Mouse (Mus musculus) G1E (cell line): ENCODE data around the gene Marveld3. TPM values are rescaled to one million over a fixed set of nuclear protein-coding genes. Genes with fewer than 3 reads are reported as not detected.

Experiments
- ATAC-seq: 2 replicates; pipeline ENCODE4 v1.8.0; 2016; ENCODE audit warnings: mild to moderate bottlenecking; ENCODE audit not compliant: insufficient number of reproducible peaks, poor library complexity, low FRiP score, severe bottlenecking; ENCODE audit errors: extremely low read depth
- DNase-seq: peaks from one replicate; pipeline ENCODE4 v3.0.0; 2012; ENCODE audit warnings: low spot score
- H3K27me3 ChIP-seq: 2 replicates; pipeline ENCODE4 v1.6.1; 2012; ENCODE audit warnings: mild to moderate bottlenecking, low read length, inconsistent platforms; ENCODE audit not compliant: insufficient read depth
- H3K36me3 ChIP-seq: replicated peaks from 2 replicates; pipeline ENCODE3; 2012; ENCODE audit warnings: mild to moderate bottlenecking, inconsistent platforms
- H3K4me1 ChIP-seq: 2 replicates; pipeline ENCODE4 v1.6.1; 2012; ENCODE audit warnings: low read depth, low read length, inconsistent platforms, mixed read lengths; ENCODE audit not compliant: insufficient read depth
- H3K4me3 ChIP-seq: 2 replicates; pipeline ENCODE4 v1.5.1; 2012; ENCODE audit warnings: low read depth, mild to moderate bottlenecking, inconsistent platforms, low read length, moderate library complexity, mixed read lengths
- H3K9me3 ChIP-seq: replicated peaks from 2 replicates; pipeline ENCODE4 v1.6.1; 2012; ENCODE audit warnings: inconsistent platforms
- CTCF ChIP-seq: IDR thresholded peaks from 2 replicates; pipeline ENCODE4 v1.5.1; 2012; ENCODE audit warnings: low read depth, low read length, inconsistent platforms, mixed read lengths
- GATA1 ChIP-seq: IDR thresholded peaks from 2 replicates; pipeline ENCODE4 v1.6.1; 2012; ENCODE audit warnings: borderline replicate concordance, low read length, inconsistent platforms, mixed read lengths
- GATA2 ChIP-seq: IDR thresholded peaks from 2 replicates; pipeline ENCODE4 v1.6.1; 2012; ENCODE audit warnings: low read depth, low read length, inconsistent platforms, borderline replicate concordance
- POLR2AphosphoS5 ChIP-seq: IDR thresholded peaks from 2 replicates; pipeline ENCODE4 v1.6.1; 2012; ENCODE audit warnings: low read depth, low read length, inconsistent platforms; ENCODE audit not compliant: insufficient replicate concordance
- TAL1 ChIP-seq: conservative IDR thresholded peaks from 2 replicates; pipeline ENCODE4 v1.6.1; 2012; ENCODE audit warnings: low read depth, low read length, inconsistent platforms, mixed read lengths
- polyA plus RNA-seq: library from polyadenylated mRNA; stranded (reverse); fragments of >175 nt; gene quantifications from 2 replicates; pipeline ENCODE4 v1.2.3, GENCODE M21; 2012
- total RNA-seq, 2 experiments: library from RNA; stranded (forward) in 1 of 2; stranded (reverse) in 1 of 2; fragments of 200-1000 nt in 1 of 2; fragments of >200 nt in 1 of 2; fragmentation: Nextera tagmentation in 1 of 2; gene quantifications; 2 replicates each; pipeline ENCODE4 v1.2.3; 2014 to 2017

Marveld3 gene
- total and polyA plus RNA-seq, 3 experiments, result 0.16 TPM; not detected in 2

GRCm38 (mm10) chr8:109958036-109958655 lies 3.9 kb downstream of the Marveld3 start:
- Histone ChIP-seq H3K4me3 (no peak overlapping the region), H3K9me3 (no peaks in the 10 kb centered on the region), H3K27me3 (peaks cover under 1% of the 10 kb centered on the region; the same call in 1 of the 2 replicates), H3K36me3 (no peaks in the 10 kb centered on the region), H3K4me1 (peaks cover 12% of the 10 kb centered on the region)
- TF ChIP-seq GATA1, result no peak
- no peak for TF ChIP-seq CTCF
- no peak for TF ChIP-seq POLR2AphosphoS5
- TF ChIP-seq TAL1, result no peak
- no peak for TF ChIP-seq GATA2
- DNase-seq (no peak), ATAC-seq (no peak)

DNA sequence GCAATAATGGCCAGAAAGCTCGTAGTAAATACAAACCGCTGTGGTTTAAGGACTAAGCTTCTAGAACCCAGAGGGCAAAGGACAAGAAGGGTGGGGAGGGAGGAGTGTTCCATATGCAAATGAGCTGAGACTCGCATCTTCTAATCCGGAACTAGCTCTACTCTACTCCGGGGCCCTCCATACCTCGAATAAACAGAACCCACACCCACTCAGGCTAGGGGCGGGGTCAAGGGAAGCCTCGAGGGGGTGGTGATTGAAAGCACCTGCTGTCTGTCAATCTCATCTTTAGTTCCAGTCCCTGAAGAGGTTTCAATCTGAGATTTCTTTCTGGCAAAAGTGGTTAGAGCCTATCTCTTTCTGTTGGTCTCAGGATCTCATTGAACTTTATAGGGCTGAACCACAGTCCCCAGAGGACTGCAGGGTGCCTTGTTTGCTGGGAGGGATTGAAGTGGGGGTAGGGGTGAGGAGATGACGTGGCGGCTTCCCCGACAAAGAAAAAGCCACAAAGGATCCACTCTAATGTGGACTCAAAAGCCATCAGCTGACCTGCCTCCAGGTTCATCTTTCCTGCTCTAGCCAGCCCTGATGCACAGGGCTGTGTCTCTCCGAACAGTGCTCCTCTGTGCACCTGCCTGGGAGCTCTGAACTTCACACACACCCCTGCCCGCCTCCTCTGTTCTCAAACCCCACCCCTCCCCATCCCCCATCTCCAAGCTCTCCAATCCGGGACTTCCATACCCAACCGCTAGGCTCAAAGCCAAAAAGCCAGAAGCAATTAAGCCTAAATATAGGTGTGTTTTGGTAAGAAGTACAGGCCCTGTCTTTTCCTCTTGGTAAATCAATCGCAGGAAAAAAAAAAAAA lies 4.6 kb downstream of the Marveld3 start:
- Histone ChIP-seq H3K36me3 (no peaks in the 10 kb centered on the region), H3K9me3 (no peaks in the 10 kb centered on the region), H3K4me3 (no peak overlapping the region), H3K27me3 (peaks cover 2% of the 10 kb centered on the region; the same call in 1 of the 2 replicates), H3K4me1 (peaks cover 12% of the 10 kb centered on the region)
- TF ChIP-seq CTCF (no peak), POLR2AphosphoS5 (no peak), TAL1 (no peak)
- ATAC-seq (peak; percentile 82), DNase-seq (peak; percentile 22)

DNA sequence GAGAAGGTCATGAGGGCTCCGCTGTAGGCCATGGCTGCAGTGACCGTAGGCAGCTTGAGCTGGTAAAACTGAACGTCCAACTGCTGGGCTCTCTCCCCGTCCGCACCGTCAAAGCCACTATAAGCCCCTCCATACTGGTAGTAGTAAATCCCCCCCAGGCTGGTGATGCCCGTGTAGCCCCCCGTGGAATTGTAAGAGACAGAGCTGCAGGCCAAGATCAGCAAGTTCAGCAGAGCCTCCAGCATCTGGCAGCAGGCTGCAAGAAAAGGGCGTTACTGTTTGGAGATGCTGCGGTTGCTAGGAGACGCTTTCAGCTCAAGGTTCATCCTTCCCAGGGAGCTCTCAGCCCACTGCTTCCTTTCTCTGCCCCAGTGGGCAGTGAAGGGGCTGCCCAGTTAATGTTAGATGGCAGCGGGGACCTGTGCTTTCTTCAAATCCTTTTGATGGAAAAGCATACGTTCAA lies 7.5 kb downstream of the Marveld3 start:
- H3K27me3 ChIP-seq, result peaks cover 4% of the 10 kb centered on the region; the same call in 1 of the 2 replicates
- no peak for ATAC-seq
- no peaks in the 10 kb centered on the region for H3K36me3 ChIP-seq

DNA sequence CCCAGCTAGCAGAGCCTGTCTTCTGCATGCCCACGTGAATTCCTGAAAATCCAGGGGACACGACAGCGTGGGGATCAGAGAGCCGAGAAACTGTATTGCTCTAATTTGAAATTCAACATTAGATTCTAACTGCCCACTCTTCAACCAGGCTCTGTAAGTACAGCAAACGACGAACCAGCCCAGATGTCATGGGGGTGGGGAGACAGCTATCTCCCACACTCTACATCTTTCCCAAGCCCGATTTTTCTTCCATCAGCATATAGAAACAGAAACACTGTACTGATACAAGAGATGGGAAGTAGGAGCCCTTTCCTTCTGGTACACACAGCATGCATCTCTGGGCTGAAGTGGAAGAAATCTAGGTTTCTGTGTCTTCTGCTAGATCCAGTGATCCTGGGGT lies 9.8 kb downstream of the Marveld3 start:
- no peak for ATAC-seq
- no peaks in the 10 kb centered on the region for H3K36me3 ChIP-seq
- DNase-seq, result no peak
- TF ChIP-seq GATA2 (no peak), TAL1 (no peak), CTCF (no peak), POLR2AphosphoS5 (no peak), GATA1 (no peak)
- peaks cover 7% of the 10 kb centered on the region; the same call in 1 of the 2 replicates for H3K27me3 ChIP-seq
- H3K4me3 ChIP-seq, result no peak overlapping the region
- no peaks in the 10 kb centered on the region for H3K9me3 ChIP-seq
- peaks cover 4% of the 10 kb centered on the region for H3K4me1 ChIP-seq

More for the DNA sequence above, 7.5 kb downstream of the Marveld3 start:
- H3K4me1 ChIP-seq, result peaks cover 12% of the 10 kb centered on the region
- no peaks in the 10 kb centered on the region for H3K9me3 ChIP-seq
- H3K4me3 ChIP-seq, result no peak overlapping the region
- TF ChIP-seq GATA2 (no peak), GATA1 (no peak), CTCF (no peak), TAL1 (no peak), POLR2AphosphoS5 (no peak)
- DNase-seq, result no peak

GRCm38 (mm10) chr8:109948285-109948564 lies 13.8 kb downstream of the Marveld3 start:
- Histone ChIP-seq H3K9me3 (no peaks in the 10 kb centered on the region), H3K4me3 (no peak overlapping the region), H3K27me3 (peaks cover 7% of the 10 kb centered on the region; the same call in 1 of the 2 replicates), H3K4me1 (peaks cover 3% of the 10 kb centered on the region; the same call in 1 of the 2 replicates), H3K36me3 (peaks cover 13% of the 10 kb centered on the region)
- ATAC-seq, result no peak
- no peak for TF ChIP-seq CTCF
- no peak for TF ChIP-seq POLR2AphosphoS5
- TF ChIP-seq GATA1, result no peak
- TF ChIP-seq GATA2, result no peak
- no peak for TF ChIP-seq TAL1
- no peak for DNase-seq

- ATAC-seq, result no peak
- Histone ChIP-seq H3K9me3 (no peaks in the 10 kb centered on the region), H3K4me3 (no peak overlapping the region), H3K27me3 (peaks cover 7% of the 10 kb centered on the region; the same call in 1 of the 2 replicates), H3K36me3 (peaks cover 18% of the 10 kb centered on the region), H3K4me1 (peaks cover 3% of the 10 kb centered on the region; the same call in 1 of the 2 replicates)
- TF ChIP-seq TAL1 (no peak), CTCF (peak; percentile 36)
- DNase-seq, result no peak
Observed at GRCm38 (mm10) chr8:109947447-109948284, 14.3 kb downstream of the Marveld3 start.
